Mouse (Mus musculus): ENCODE results near the gene Esrrg.

DNA sequence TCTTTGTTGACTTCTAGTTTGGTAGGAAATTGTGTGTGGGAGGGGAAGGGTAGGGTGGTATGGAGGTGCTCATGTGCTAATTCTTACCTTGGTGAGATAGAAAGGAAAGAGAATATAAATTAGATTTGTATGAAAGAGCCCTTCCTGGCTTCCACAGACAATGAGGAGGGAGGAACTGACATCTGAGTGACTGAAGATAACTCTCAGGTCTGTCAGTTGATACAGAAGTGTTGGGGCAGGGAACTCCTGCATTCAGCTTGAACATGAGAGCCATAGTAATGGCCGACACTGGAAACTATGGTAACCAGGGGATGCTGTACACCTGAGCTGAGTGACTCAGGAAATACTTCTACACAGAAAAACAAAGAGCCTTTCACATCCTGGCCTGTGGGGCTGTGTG lies 550.1 kb downstream of the Esrrg start:
- no peak for TF ChIP-seq CTCF (IDR thresholded peaks at IDR 0.05; ENCODE audit: insufficient read depth, low read depth, low read length)
- TF ChIP-seq POLR2A (IDR thresholded peaks at IDR 0.05; ENCODE audit: insufficient read depth, low read depth, low read length), result no peak
